Mouse (Mus musculus): ENCODE results near the gene Lama1. TPM values are rescaled to one million over a fixed set of nuclear protein-coding genes. Genes with fewer than 3 reads are reported as not detected.
A peak's percentile ranks its signal among the peaks of the same experiment; 100 is the strongest.

The Lama1 gene
- polyA plus RNA-seq, 1 experiment from 2014 or later, result 24.8 TPM

DNA sequence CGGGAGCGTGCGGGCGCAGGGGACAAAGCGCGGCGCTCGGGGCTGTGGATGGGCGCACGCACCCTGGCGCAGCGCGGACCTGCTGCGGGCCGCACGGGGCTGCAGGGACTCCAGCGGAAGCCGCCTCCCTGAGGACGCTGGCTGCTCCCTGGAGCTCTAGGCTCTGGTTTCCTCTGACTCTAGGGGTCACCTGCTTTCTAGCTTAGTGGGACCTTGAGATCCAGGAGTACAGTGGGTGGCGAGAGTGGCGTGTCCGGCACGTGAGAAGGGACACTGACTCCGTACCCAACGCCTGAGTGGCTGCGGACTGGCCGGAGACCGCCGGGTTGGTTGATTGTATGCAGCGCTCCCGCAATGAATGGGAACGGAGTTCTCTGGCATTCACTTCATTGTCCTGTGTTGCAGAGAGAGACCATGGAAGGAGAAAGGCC lies 417 bp downstream of the Lama1 start:
- Histone ChIP-seq H3K4me3 (peak overlapping the region; percentile 87), H3K36me3 (no peaks in the 10 kb centered on the region), H3K4me2 (replicated peaks) (peak overlapping the region; percentile 90), H3K9ac (peak overlapping the region; percentile 89), H3K27me3 (replicated peaks) (no peaks in the 10 kb centered on the region), H3K4me1 (peaks cover 53% of the 10 kb centered on the region), H3K27ac (peak overlapping the region; percentile 50; the same call in 1 of the 2 replicates), H3K9me3 (no peaks in the 10 kb centered on the region)
- WGBS, result 0% methylated on average over 32 of the region's 32 CpGs
- ATAC-seq (ENCODE audit: low FRiP score, low read depth), result peak; percentile 45

DNA sequence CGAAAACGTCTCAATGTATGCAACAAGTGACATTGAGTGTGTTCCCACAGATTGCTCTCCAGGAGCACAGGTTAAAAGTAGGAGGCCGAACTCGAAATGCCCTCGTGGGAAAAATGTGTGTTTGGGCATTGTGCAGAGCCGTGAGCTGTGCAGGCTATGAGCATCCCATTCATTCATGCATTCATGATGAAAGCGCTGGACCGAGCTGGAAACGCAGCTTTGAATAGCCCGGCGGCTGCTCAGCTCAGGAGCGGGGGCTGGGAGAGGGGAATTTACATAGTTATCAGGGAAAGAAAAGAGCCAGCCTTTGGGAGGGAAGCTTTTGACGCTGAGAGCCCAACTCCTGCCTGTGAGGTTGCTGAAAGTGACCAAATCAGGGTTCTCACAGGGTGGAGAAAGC lies 1.2 kb downstream of the Lama1 start:
- no peaks in the 10 kb centered on the region for H3K27me3 ChIP-seq (replicated peaks)
- peak overlapping the region; percentile 89 for H3K9ac ChIP-seq
- WGBS, result 1% methylated on average over 13 of the region's 13 CpGs
- peak; percentile 81 for ATAC-seq (ENCODE audit: low FRiP score, low read depth)
- peak overlapping the region; percentile 87 for H3K4me3 ChIP-seq
- 0 out of 2 replicates have a peak overlapping the region, but pooled peaks have one; percentile 50 for H3K27ac ChIP-seq
- no peaks in the 10 kb centered on the region for H3K9me3 ChIP-seq
- no peaks in the 10 kb centered on the region for H3K36me3 ChIP-seq
- H3K4me2 ChIP-seq (replicated peaks), result peak overlapping the region; percentile 90
- peaks cover 57% of the 10 kb centered on the region for H3K4me1 ChIP-seq

DNA sequence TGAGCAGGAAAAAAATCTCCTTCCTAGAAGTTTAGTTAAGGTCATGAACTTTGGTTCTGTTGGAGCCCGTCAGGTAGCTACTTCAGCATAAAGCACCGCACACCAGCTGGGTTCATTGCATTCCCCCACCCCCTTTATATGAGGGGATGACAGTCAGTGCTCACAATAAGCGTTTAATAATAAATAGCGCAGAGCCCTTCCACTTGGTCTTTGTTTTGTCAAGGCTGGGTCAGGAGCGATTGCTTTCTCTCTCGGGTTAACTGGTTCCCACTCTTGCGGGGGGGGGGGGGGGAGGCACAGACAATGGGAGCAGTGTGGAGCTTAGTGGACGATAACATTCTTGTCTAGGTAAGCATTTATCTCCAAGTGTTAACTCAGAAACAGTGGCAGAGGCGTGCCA lies 4.7 kb downstream of the Lama1 start:
- Histone ChIP-seq H3K9me3 (no peaks in the 10 kb centered on the region), H3K4me1 (peaks cover 63% of the 10 kb centered on the region), H3K4me3 (no peak overlapping the region), H3K9ac (no peak overlapping the region), H3K27ac (no peak overlapping the region), H3K27me3 (replicated peaks) (no peaks in the 10 kb centered on the region), H3K4me2 (replicated peaks) (peak overlapping the region; percentile 90), H3K36me3 (no peaks in the 10 kb centered on the region)
- WGBS, result 4% methylated on average over 9 of the region's 9 CpGs
- no peak for ATAC-seq (ENCODE audit: low FRiP score, low read depth)

DNA sequence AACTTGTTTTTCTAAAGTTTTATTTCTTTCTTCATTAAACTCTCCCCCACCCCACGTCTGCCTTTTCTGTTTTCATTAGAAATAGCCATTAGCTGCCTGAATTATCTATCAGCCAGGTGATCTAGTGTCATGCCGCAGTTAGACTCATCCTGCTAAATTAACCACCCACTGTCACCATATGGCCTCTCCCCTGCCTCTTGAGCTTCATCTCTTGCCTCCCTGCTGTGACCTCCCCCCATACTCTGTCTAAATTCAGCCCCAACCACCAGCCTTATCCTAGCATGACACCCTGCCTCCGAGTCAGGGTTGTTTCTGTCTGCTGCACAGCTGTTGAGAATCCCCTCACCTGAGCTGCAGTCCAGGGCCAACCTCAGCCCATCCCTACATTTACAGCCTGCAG lies 5.9 kb downstream of the Lama1 start:
- ATAC-seq (ENCODE audit: low FRiP score, low read depth), result no peak
- H3K4me1 ChIP-seq, result peaks cover 58% of the 10 kb centered on the region
- H3K4me3 ChIP-seq, result no peak overlapping the region
- no peak overlapping the region for H3K9ac ChIP-seq
- H3K27me3 ChIP-seq (replicated peaks), result no peaks in the 10 kb centered on the region
- H3K36me3 ChIP-seq, result no peaks in the 10 kb centered on the region
- WGBS, result 15% methylated on average over 3 of the region's 3 CpGs
- H3K27ac ChIP-seq, result 0 out of 2 replicates have a peak overlapping the region, but pooled peaks have one; percentile 7
- no peak overlapping the region for H3K4me2 ChIP-seq (replicated peaks)
- no peaks in the 10 kb centered on the region for H3K9me3 ChIP-seq

DNA sequence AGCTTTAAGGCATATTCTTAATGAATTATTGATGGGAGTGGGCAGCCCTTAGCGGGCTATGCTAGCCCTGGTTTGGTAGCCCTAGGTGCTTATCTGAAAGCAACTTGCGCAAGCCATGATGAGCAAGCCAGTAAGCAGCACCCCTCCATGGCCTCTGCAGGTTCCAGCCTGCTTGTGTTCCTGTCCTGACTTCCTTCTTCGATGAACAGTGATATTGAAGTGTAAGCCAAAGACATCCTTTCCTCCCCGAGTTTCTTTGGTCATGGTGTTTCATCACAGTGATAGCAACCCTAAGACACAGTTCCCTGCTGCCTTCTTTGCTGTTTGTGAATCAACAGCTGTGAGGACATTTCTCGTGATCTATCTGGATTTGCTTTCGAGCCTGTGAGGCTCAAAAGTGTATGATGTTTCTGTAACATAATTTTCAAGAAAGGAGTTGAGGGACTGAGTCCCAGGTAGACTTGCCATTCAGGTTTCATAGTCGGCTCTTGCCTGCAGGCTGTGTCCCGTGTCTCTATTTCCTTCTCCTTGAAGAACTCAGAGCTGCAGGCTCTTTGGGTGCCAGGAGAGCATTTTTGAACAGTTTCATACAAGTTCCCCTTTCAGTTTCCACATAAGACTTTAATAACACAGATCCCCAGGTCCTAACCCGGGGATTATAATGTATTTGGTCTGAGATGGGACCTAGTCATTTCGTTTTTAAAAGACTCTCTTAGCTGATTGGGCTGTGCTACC lies 8.1 kb downstream of the Lama1 start:
- H3K9ac ChIP-seq, result no peak overlapping the region
- H3K36me3 ChIP-seq, result no peaks in the 10 kb centered on the region
- no peak overlapping the region for H3K27ac ChIP-seq
- H3K9me3 ChIP-seq, result no peaks in the 10 kb centered on the region
- ATAC-seq (ENCODE audit: low FRiP score, low read depth), result no peak
- no peak overlapping the region for H3K4me3 ChIP-seq
- 90% methylated on average over 10 of the region's 10 CpGs for WGBS
- no peaks in the 10 kb centered on the region for H3K27me3 ChIP-seq (replicated peaks)
- H3K4me1 ChIP-seq, result peaks cover 47% of the 10 kb centered on the region
- H3K4me2 ChIP-seq (replicated peaks), result no peak overlapping the region

DNA sequence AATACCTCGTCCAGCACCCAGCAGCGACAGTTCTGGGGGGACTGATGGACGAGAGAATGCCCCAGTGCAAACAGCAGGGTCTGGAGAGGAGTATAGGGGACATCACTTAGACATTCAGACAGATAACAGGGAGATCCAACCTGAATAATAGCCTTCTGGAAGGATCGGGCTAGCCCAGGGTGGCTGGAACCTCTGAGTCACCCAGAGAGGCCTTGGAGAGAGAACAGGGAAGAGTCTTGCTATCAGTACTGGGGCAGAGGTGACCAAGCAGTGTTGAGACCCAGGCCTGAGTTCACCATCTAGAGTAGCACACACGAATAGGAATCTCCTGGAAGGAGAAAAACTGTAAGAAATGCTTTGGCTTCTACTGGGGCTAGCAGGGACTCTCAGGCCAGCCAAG lies 9.3 kb downstream of the Lama1 start:
- WGBS, result 84% methylated on average over 5 of the region's 5 CpGs
- Histone ChIP-seq H3K4me2 (replicated peaks) (no peak overlapping the region), H3K27ac (no peak overlapping the region), H3K27me3 (replicated peaks) (no peaks in the 10 kb centered on the region), H3K9me3 (no peaks in the 10 kb centered on the region), H3K36me3 (no peaks in the 10 kb centered on the region), H3K9ac (no peak overlapping the region), H3K4me3 (no peak overlapping the region), H3K4me1 (peaks cover 40% of the 10 kb centered on the region)
- no peak for ATAC-seq (ENCODE audit: low FRiP score, low read depth)

DNA sequence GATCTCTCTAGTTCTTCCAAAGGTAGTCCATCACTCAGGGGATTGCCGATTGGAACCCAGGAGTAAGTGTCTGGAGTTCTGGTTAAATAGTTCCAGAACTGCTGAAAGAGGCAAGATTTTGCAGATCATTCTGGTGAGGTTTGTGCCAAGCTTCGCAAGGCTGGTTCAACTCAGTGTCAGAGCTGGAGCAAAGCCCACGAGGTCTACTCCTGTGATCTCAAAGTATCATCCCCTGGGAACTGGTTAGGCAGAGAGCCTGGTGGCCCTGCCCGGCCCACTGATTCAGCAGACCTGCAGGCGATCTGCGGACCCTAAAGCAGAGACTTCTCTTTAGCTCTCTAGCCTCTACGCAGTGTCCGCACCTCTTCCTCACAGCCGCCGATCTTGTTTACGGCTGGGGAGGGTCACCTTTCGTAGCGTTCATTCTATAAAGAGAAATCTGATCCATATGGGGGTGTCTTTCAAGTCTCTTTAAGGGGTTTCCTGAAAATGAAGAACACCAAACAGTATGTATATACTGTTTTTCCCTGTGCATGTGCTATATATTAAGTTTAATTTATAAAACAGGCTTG lies 10.8 kb downstream of the Lama1 start:
- Histone ChIP-seq H3K27ac (no peak overlapping the region), H3K9me3 (no peaks in the 10 kb centered on the region), H3K9ac (no peak overlapping the region), H3K4me3 (no peak overlapping the region), H3K27me3 (replicated peaks) (no peaks in the 10 kb centered on the region), H3K36me3 (no peaks in the 10 kb centered on the region), H3K4me2 (replicated peaks) (0 out of 2 replicates have a peak overlapping the region, but pooled peaks have one; percentile 16), H3K4me1 (peaks cover 25% of the 10 kb centered on the region)
- 63% methylated on average over 13 of the region's 13 CpGs for WGBS
- ATAC-seq (ENCODE audit: low FRiP score, low read depth), result no peak

DNA sequence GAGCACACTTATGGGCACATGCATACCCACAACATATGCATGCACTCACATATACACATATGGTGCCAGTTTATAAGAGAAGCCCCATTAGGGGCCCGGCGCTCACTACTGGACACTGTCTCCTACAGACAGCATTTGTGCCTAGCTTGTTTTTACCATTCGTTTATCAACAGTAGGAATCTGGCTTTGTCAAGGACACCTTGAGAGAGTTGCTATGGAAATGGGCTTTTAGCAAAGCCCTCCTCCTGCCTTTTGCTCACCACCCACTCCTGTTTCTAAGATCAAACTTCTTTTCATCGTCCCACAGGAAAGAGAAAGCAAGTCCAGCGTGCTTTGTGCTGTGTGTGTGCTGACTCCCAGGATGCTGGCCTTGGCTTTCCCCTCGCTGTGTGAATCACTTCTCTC lies 13.3 kb downstream of the Lama1 start:
- H3K36me3 ChIP-seq, result no peaks in the 10 kb centered on the region
- ATAC-seq (ENCODE audit: low FRiP score, low read depth), result no peak
- H3K4me2 ChIP-seq (replicated peaks), result no peak overlapping the region
- no peaks in the 10 kb centered on the region for H3K9me3 ChIP-seq
- H3K27ac ChIP-seq, result no peak overlapping the region
- WGBS, result 60% methylated on average over 6 of the region's 6 CpGs
- no peak overlapping the region for H3K9ac ChIP-seq
- no peak overlapping the region for H3K4me3 ChIP-seq
- peaks cover 17% of the 10 kb centered on the region for H3K4me1 ChIP-seq
- no peaks in the 10 kb centered on the region for H3K27me3 ChIP-seq (replicated peaks)

DNA sequence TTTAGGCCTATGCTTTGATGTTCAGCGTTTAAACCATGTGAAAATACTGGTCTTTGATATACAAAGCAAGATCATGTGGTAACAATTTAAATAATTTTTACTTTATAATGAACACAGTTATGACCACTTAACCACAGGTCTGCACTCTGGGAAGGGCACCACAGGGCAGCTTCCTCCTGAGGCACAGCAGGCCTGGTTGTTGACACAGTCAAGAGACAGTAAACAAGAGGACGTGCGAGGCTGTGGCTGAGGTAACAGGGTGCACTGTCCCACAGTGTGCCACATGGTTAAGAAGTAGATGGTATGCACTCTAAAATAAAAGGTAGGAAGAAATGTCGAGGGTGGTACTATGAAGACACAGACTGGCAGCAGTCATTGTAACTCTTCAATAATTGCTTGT lies 14.3 kb downstream of the Lama1 start:
- H3K27ac ChIP-seq, result no peak overlapping the region
- no peak for ATAC-seq (ENCODE audit: low FRiP score, low read depth)
- no peaks in the 10 kb centered on the region for H3K27me3 ChIP-seq (replicated peaks)
- peaks cover under 1% of the 10 kb centered on the region; the same call in 1 of the 2 replicates for H3K36me3 ChIP-seq
- H3K9ac ChIP-seq, result no peak overlapping the region
- no peaks in the 10 kb centered on the region for H3K9me3 ChIP-seq
- peaks cover 16% of the 10 kb centered on the region for H3K4me1 ChIP-seq
- H3K4me3 ChIP-seq, result no peak overlapping the region
- WGBS, result 59% methylated on average over 4 of the region's 4 CpGs
- no peak overlapping the region for H3K4me2 ChIP-seq (replicated peaks)

DNA sequence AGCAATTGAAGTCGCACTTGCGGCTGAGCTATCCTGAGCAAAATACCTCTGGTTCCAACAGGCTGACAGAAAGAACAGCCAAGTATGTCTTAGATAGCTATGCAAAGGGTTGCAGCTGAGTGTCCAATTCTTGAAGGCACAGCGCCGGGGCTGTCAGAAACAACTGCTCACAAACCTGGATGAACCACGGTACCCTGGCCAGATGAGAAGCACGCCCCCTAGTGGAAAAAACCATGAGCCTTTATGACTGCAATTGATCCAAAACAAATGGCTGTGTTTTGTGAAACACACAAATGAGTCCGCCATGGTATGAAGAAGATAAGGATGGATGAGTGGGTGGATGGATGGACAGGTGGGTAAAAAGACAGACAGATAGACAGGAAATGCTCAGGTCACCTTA lies 15.9 kb downstream of the Lama1 start:
- Histone ChIP-seq H3K4me1 (peaks cover 9% of the 10 kb centered on the region), H3K4me3 (no peak overlapping the region), H3K9ac (no peak overlapping the region), H3K4me2 (replicated peaks) (no peak overlapping the region), H3K9me3 (no peaks in the 10 kb centered on the region), H3K27me3 (replicated peaks) (no peaks in the 10 kb centered on the region), H3K36me3 (peaks cover 15% of the 10 kb centered on the region), H3K27ac (no peak overlapping the region)
- WGBS, result 71% methylated on average over 7 of the region's 7 CpGs
- no peak for ATAC-seq (ENCODE audit: low FRiP score, low read depth)

DNA sequence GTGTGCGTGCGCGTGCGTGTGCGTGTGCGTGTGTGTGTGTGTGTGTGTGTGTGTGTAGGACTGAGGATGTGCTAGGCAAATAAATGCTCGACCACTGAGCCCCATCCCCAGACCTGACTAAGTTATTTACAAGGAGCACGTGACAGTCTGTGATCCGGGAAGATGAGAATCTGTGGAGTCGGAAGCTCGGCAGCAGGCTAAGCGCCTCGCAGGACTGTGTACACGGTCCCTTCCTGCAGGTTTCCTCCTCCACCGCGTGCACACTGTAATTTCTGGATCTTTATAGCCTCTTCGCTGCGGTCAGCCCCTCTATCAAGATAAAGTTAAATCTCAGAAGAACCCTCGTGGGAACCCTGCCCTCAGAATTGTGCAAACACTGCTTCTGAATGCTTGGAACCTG lies 18.4 kb downstream of the Lama1 start:
- H3K27ac ChIP-seq, result no peak overlapping the region
- no peak overlapping the region for H3K9ac ChIP-seq
- no peaks in the 10 kb centered on the region for H3K27me3 ChIP-seq (replicated peaks)
- no peak for ATAC-seq (ENCODE audit: low FRiP score, low read depth)
- H3K4me1 ChIP-seq, result no peaks in the 10 kb centered on the region
- H3K4me3 ChIP-seq, result no peak overlapping the region
- H3K4me2 ChIP-seq (replicated peaks), result no peak overlapping the region
- H3K9me3 ChIP-seq, result no peaks in the 10 kb centered on the region
- 87% methylated on average over 19 of the region's 19 CpGs for WGBS
- peaks cover 28% of the 10 kb centered on the region for H3K36me3 ChIP-seq

DNA sequence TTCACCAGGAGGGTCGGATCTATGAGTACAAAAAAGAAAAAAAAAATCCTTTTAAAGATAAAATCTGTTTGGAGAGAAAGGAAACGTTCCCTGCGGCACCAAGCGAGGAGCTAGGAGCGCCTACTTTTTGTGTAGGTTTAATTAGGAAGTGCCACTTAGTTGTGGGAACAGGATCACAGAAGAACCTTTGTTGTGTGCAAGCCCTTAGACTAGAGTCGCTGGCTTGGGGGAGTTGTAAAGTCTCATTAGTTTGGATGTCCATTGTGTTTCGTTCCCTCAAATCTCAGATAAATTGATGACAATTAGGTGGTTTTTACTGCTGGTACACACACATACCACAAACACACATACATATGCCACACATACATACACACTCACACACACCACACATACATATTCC lies 25.0 kb downstream of the Lama1 start:
- no peaks in the 10 kb centered on the region for H3K9me3 ChIP-seq
- peaks cover 23% of the 10 kb centered on the region for H3K36me3 ChIP-seq
- H3K9ac ChIP-seq, result no peak overlapping the region
- no peak overlapping the region for H3K4me2 ChIP-seq (replicated peaks)
- 72% methylated on average over 7 of the region's 7 CpGs for WGBS
- no peak overlapping the region for H3K27ac ChIP-seq
- no peak overlapping the region for H3K4me3 ChIP-seq
- ATAC-seq (ENCODE audit: low FRiP score, low read depth), result no peak
- peaks cover 16% of the 10 kb centered on the region for H3K4me1 ChIP-seq
- H3K27me3 ChIP-seq (replicated peaks), result no peaks in the 10 kb centered on the region

DNA sequence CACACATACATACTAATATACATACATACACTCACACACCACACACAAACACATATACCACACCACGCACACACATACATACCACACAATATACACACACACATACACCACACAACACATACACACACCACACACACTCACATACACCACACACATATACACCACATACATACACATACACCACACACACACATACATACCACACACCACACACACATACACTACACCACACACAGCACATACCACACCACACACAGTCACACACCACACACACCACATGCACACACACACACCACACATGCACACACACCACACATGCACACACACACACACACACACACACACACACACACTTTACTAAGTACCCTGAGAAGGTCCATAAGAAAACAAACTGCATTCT lies 25.5 kb downstream of the Lama1 start:
- H3K4me3 ChIP-seq, result no peak overlapping the region
- no peak overlapping the region for H3K27ac ChIP-seq
- ATAC-seq (ENCODE audit: low FRiP score, low read depth), result peak; percentile 23; the same call in 1 of the 2 replicates
- H3K4me1 ChIP-seq, result peaks cover 16% of the 10 kb centered on the region
- no peaks in the 10 kb centered on the region for H3K9me3 ChIP-seq
- WGBS, result 100% methylated on average over 1 of the region's 1 CpGs
- H3K9ac ChIP-seq, result no peak overlapping the region
- H3K36me3 ChIP-seq, result peaks cover 17% of the 10 kb centered on the region; the same call in 1 of the 2 replicates
- H3K4me2 ChIP-seq (replicated peaks), result no peak overlapping the region
- H3K27me3 ChIP-seq (replicated peaks), result no peaks in the 10 kb centered on the region

Measured in neural tube, embryonic 12.5 days (tissue).